Mouse (Mus musculus): ENCODE results near the gene Cept1. TPM values are rescaled to one million over a fixed set of nuclear protein-coding genes. Genes with fewer than 3 reads are reported as not detected.

Gene Cept1
- total and polyA plus RNA-seq, 3 experiments: 15.9 to 32.0 TPM; not detected in 1

DNA sequence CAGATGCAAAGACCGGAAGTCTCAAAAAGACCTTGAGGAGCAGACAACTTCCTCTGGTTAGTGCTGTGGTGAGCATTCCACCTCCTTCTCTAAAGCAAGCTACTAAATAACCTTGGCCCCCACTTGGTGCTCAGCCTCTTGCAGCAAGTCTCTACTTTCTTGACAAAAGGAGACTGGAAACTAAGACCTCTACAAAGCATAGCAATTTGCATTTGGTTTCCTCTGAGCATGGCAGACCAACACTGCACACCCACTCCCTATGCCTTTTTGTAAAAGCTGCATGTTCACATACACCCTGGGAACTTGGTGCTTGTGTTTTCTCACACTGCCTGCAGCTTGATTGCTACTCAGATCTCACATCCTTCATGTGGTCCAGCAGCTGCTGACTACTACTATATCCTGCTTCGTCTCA, 85.5 kb downstream of the Cept1 start:
- Histone ChIP-seq H3K9me3 (replicated peaks; ENCODE audit: insufficient read depth, low read length) (no peaks in the 10 kb centered on the region), H3K36me3 (ENCODE audit: control insufficient read depth in 1 of 2, insufficient read depth in 2 of 2, low read length in 2 of 2) (no peaks in the 10 kb centered on the region), H3K27me3 (ENCODE audit: control insufficient read depth in 1 of 2, insufficient read depth in 2 of 2, low read length in 2 of 2) (no peaks in the 10 kb centered on the region; a peak in 1 of 4 replicates), H3K4me1 (ENCODE audit: control insufficient read depth in 1 of 2, insufficient read depth in 2 of 2, low read length in 2 of 2) (no peaks in the 10 kb centered on the region; a peak in 1 of 4 replicates), H3K9ac (ENCODE audit: control insufficient read depth, low read depth, low read length, poor library complexity, severe bottlenecking) (no peak overlapping the region), H3K4me3 (ENCODE audit: control insufficient read depth in 1 of 2, insufficient read depth in 1 of 2, low read depth in 2 of 2, low read length in 2 of 2) (no peak overlapping the region), H3K79me2 (ENCODE audit: control insufficient read depth, insufficient read depth, low read length, poor library complexity) (no peaks in the 10 kb centered on the region), H3K27ac (ENCODE audit: control insufficient read depth, low read depth, low read length) (no peak overlapping the region)
- TF ChIP-seq ZNF384 (IDR thresholded peaks at IDR 0.05; ENCODE audit: low read depth, low read length) (no peak), POLR2AphosphoS5 (IDR thresholded peaks at IDR 0.05; ENCODE audit: borderline replicate concordance, low read depth, low read length) (no peak), HCFC1 (IDR thresholded peaks at IDR 0.05; ENCODE audit: low read depth, low read length) (no peak), ELF1 (IDR thresholded peaks at IDR 0.05; ENCODE audit: low read depth, low read length) (no peak), SIN3A (IDR thresholded peaks at IDR 0.05; ENCODE audit: low read length) (no peak), RCOR1 (IDR thresholded peaks at IDR 0.05; ENCODE audit: low read depth, low read length) (no peak), BHLHE40 (IDR thresholded peaks at IDR 0.05; ENCODE audit: borderline replicate concordance, low read depth, low read length) (no peak), CTCF (IDR thresholded peaks at IDR 0.05 in 2 of 3, conservative IDR thresholded peaks at IDR 0.05 in 1 of 3; ENCODE audit: control insufficient read depth in 1 of 3, insufficient read depth in 1 of 3, low read depth in 2 of 3, low read length in 3 of 3, poor library complexity in 1 of 3, severe bottlenecking in 1 of 3) (no peak)
- no peak for DNase-seq (ENCODE audit: low read depth, low spot score)

DNA sequence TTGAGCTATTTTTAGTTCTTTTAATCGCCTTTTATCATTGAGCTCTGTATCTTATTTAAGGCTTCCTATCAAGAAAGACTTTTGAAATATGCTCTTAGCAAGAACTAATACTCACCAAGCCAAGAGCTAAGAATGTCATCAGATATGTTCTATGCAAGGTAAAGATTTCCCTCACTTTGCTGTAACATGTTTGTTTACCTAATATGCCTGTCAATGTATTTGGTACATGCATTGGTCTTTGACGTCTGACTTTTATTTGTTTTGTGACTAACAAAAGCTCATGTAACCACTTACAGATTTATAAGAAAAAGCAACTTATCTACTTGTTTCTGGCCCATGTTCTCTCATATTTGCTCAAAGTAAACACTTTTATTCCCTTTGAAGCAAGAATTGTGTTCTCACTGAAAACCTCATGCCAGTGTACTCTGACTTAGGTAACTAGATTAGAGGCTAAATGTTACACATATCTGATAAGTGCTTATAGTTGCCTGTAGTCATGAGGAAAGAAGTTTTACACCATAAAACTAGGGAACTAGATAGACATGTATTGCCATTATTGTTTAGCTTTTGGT, 90.2 kb downstream of the Cept1 start:
- DNase-seq (ENCODE audit: low read depth, low spot score): no peak
- Histone ChIP-seq H3K4me3 (ENCODE audit: control insufficient read depth in 1 of 2, insufficient read depth in 1 of 2, low read depth in 2 of 2, low read length in 2 of 2) (no peak overlapping the region), H3K36me3 (ENCODE audit: control insufficient read depth in 1 of 2, insufficient read depth in 2 of 2, low read length in 2 of 2) (no peaks in the 10 kb centered on the region), H3K4me1 (ENCODE audit: control insufficient read depth in 1 of 2, insufficient read depth in 2 of 2, low read length in 2 of 2) (no peaks in the 10 kb centered on the region), H3K27me3 (ENCODE audit: control insufficient read depth in 1 of 2, insufficient read depth in 2 of 2, low read length in 2 of 2) (peaks cover 3% of the 10 kb centered on the region in 2 experiments), H3K9ac (ENCODE audit: control insufficient read depth, low read depth, low read length, poor library complexity, severe bottlenecking) (no peak overlapping the region), H3K27ac (ENCODE audit: control insufficient read depth, low read depth, low read length) (no peak overlapping the region), H3K79me2 (ENCODE audit: control insufficient read depth, insufficient read depth, low read length, poor library complexity) (no peaks in the 10 kb centered on the region), H3K9me3 (replicated peaks; ENCODE audit: insufficient read depth, low read length) (no peaks in the 10 kb centered on the region)
- TF ChIP-seq MAFK (IDR thresholded peaks at IDR 0.05; ENCODE audit: borderline replicate concordance, low read depth, low read length) (no peak), MEF2A (IDR thresholded peaks at IDR 0.05; ENCODE audit: extremely low read depth, insufficient replicate concordance, low read depth, low read length, poor library complexity, severe bottlenecking) (no peak), POLR2A (IDR thresholded peaks at IDR 0.05; ENCODE audit: control insufficient read depth in 1 of 2, insufficient read depth in 1 of 2, low read depth in 1 of 2, low read length in 2 of 2, poor library complexity in 1 of 2) (no peak), SMC3 (IDR thresholded peaks at IDR 0.05; ENCODE audit: low read depth, low read length) (no peak), CHD1 (IDR thresholded peaks at IDR 0.05; ENCODE audit: low read depth, low read length) (no peak), RCOR1 (IDR thresholded peaks at IDR 0.05; ENCODE audit: low read depth, low read length) (no peak), JUND (IDR thresholded peaks at IDR 0.05; ENCODE audit: low read depth, low read length) (no peak), GATA1 (IDR thresholded peaks at IDR 0.05; ENCODE audit: low read depth, low read length) (no peak), SIN3A (IDR thresholded peaks at IDR 0.05; ENCODE audit: low read length) (no peak), ELF1 (IDR thresholded peaks at IDR 0.05; ENCODE audit: low read depth, low read length) (no peak), NRF1 (IDR thresholded peaks at IDR 0.05; ENCODE audit: insufficient read depth, low read depth, low read length, poor library complexity, severe bottlenecking) (no peak), KAT2A (conservative IDR thresholded peaks at IDR 0.05; ENCODE audit: low read depth, low read length) (no peak), BHLHE40 (IDR thresholded peaks at IDR 0.05; ENCODE audit: borderline replicate concordance, low read depth, low read length) (no peak), MXI1 (IDR thresholded peaks at IDR 0.05; ENCODE audit: low read depth, low read length) (no peak), USF2 (IDR thresholded peaks at IDR 0.05; ENCODE audit: borderline replicate concordance in 1 of 2, insufficient read depth in 1 of 2, low read depth in 1 of 2, low read length in 2 of 2) (no peak), ZNF384 (IDR thresholded peaks at IDR 0.05; ENCODE audit: low read depth, low read length) (no peak), USF1 (IDR thresholded peaks at IDR 0.05; ENCODE audit: low read depth, low read length) (no peak)

Data from MEL (cell line).